Mouse (Mus musculus) liver, adult 10 weeks (tissue): ENCODE results near the gene Fsd2. TPM values are rescaled to one million over a fixed set of nuclear protein-coding genes. Genes with fewer than 3 reads are reported as not detected.

ENCODE experiments used
- polyA plus RNA-seq: library from polyadenylated mRNA; stranded (reverse); fragments of 350-450 nt; fragmentation: Illumina TruSeq; extraction: RNeasy Lipid Tissue Mini Kit (QIAGEN cat#74804); gene quantifications from one replicate; pipeline ENCODE4 v1.2.3, GENCODE M21; 2014; ENCODE audit warnings: low read depth, low replicate concordance

The Fsd2 gene
- polyA plus RNA-seq, result not detected

DNA sequence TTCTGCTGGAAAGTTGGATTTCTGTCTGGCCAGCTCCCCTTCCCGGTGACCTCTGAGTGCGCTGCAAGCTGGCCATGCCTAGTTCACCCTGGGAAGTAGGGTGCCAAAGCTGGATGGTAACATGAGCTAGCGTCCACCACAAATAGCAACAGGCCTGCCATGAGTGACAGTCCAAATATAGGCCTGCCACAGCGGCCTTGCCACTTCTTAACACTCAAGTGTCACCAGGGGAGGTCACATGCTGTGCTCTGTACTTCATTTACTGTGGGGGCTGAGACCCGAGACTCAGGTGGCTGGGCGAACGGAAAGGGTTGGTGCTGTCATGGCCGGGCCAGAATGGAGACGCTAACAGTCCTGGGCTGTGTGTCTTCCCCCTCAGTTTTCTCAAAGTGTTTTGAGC, at the start of gene Fsd2:
Fsd2 (minus strand) TSS at position 53 of the 400 bp plus-strand sequence.

GRCm38 (mm10) chr7:81571108-81571940, 4.6 kb upstream of the Fsd2 start, which contains the start of gene Whamm:
TSS of gene Whamm (plus strand) at chr7:81571266.

DNA sequence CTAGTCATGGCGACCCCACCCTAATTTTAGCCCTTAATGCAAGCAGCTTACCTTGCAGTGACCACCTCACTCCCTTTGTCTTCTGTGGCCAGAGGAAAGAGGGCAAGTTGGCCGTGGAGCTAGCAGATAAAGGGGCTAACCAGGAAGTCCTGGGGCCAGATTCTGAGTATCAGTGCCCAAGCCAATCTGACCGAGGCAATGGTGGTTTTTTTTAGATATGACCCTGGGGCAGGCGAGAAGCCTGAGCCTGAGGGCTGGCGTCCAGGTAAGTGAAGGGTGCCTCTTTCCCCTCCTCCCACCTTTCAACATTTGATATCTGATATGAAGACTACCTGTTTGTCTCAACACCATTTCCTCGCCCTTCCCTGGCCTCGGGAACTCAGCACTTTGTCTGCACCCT, 68.6 kb downstream of the Fsd2 start, which contains the start of gene BC048679:
BC048679 (minus strand) TSS at position 101 of the 400 bp plus-strand sequence.

GRCm38 (mm10) chr7:81493331-81494021, 73.3 kb downstream of the Fsd2 start, which contains the start of gene Ap3b2:
TSS of gene Ap3b2 (minus strand) at chr7:81493925.

Other genes with a start within 250 kb of the Fsd2 start
- 188 TPM for gene Rps17, start 221.7 kb downstream of the Fsd2 start, polyA plus RNA-seq
- gene Cpeb1, start 111.5 kb downstream of the Fsd2 start, polyA plus RNA-seq, result 7.0 TPM
- gene Ap3b2, start 73.0 kb downstream of the Fsd2 start, polyA plus RNA-seq, result not detected
- gene BC048679, start 68.7 kb downstream of the Fsd2 start, polyA plus RNA-seq, result not detected
- 13.7 TPM for gene Whamm, start 4.3 kb upstream of the Fsd2 start, polyA plus RNA-seq
- 8.6 TPM for gene Homer2, start 140.6 kb upstream of the Fsd2 start, polyA plus RNA-seq
- 99.9 TPM for gene Ramac, start 196.0 kb upstream of the Fsd2 start, polyA plus RNA-seq
- gene 3110040N11Rik, start 222.5 kb upstream of the Fsd2 start, polyA plus RNA-seq, result 7.0 TPM